7 mouse cellular contexts compared by ENCODE assay signal in genomic region chr11:117836306-117836705, GRCm38 (mm10). TPM values are rescaled to one million over a fixed set of nuclear protein-coding genes. Genes with fewer than 3 reads are reported as not detected.
A peak's percentile ranks its signal among the peaks of the same experiment; 100 is the strongest.
DNase-seq lines count a peak whose midpoint lies in the region; ATAC-seq and TF ChIP-seq lines count a peak whose summit lies in the region.

No protein-coding gene starts in this region.

- no peak overlapping the region for H3K4me3 ChIP-seq in embryonic facial prominence, embryonic 14.5 days (ENCODE audit: low read depth, low read length)
- no peak overlapping the region for H3K4me3 ChIP-seq in intestine, embryonic 16.5 days (ENCODE audit: low read length)
- H3K4me3 ChIP-seq in liver, embryonic 14.5 days (ENCODE audit: insufficient read depth in 1 of 2, low read depth in 2 of 2, low read length in 2 of 2), result no peak overlapping the region

- no peak for ATAC-seq in embryonic facial prominence, embryonic 14.5 days (ENCODE audit: low read depth)
- ATAC-seq in intestine, embryonic 16.5 days, result no peak
- ATAC-seq in liver, embryonic 14.5 days (ENCODE audit: insufficient read depth), result no peak

- H3K4me1 ChIP-seq in embryonic facial prominence, embryonic 14.5 days (ENCODE audit: control insufficient read depth, insufficient read depth, low read length), result no peaks in the 10 kb centered on the region
- H3K4me1 ChIP-seq in intestine, embryonic 16.5 days (ENCODE audit: control insufficient read depth, insufficient read depth, low read length), result peaks cover 30% of the 10 kb centered on the region
- H3K4me1 ChIP-seq in liver, embryonic 14.5 days (replicated peaks; ENCODE audit: control insufficient read depth in 2 of 2, insufficient read depth in 2 of 2, low read length in 1 of 2), result peaks cover 48 to 63% of the 10 kb centered on the region in 2 experiments

- no peaks in the 10 kb centered on the region for H3K9me3 ChIP-seq in embryonic facial prominence, embryonic 14.5 days (ENCODE audit: control insufficient read depth, low read length)
- H3K9me3 ChIP-seq in intestine, embryonic 16.5 days (ENCODE audit: control insufficient read depth, low read length), result no peaks in the 10 kb centered on the region
- no peaks in the 10 kb centered on the region for H3K9me3 ChIP-seq in liver, embryonic 14.5 days (ENCODE audit: control insufficient read depth, low read length)

- no peak overlapping the region for H3K27ac ChIP-seq in embryonic facial prominence, embryonic 14.5 days (replicated peaks; ENCODE audit: low read depth, low read length)
- no peak overlapping the region for H3K27ac ChIP-seq in intestine, embryonic 16.5 days (ENCODE audit: low read length)
- H3K27ac ChIP-seq in liver, embryonic 14.5 days, result no peak overlapping the region

- peak overlapping the region; percentile 20; the same call in 1 of the 2 replicates for H3K4me2 ChIP-seq in embryonic facial prominence, embryonic 14.5 days (ENCODE audit: low read depth, low read length)
- H3K4me2 ChIP-seq in intestine, embryonic 16.5 days (ENCODE audit: low read depth, low read length), result peak overlapping the region; percentile 23
- H3K4me2 ChIP-seq in liver, embryonic 14.5 days (ENCODE audit: low read depth), result peak overlapping the region; percentile 46

- 33% methylated on average over 13 of the region's 13 CpGs for WGBS in embryonic facial prominence, embryonic 14.5 days
- WGBS in intestine, embryonic 16.5 days, result 26% methylated on average over 13 of the region's 13 CpGs
- WGBS in liver, embryonic 14.5 days (ENCODE audit: insufficient replicate concordance), result 27% methylated on average over 13 of the region's 13 CpGs

- no peak for TF ChIP-seq CTCF in liver, embryonic 14.5 days (IDR thresholded peaks at IDR 0.05; ENCODE audit: low read depth)

- peak; percentile 58 to 67 for DNase-seq in lung, adult 18-20 months
- DNase-seq in lung, postnatal 25 days (ENCODE audit: low spot score), result no peak
- peak; percentile 68 for DNase-seq in embryonic facial prominence, embryonic 14.5 days (ENCODE audit: low spot score)
- peak; percentile 64 to 76 (median 70) for DNase-seq in liver, embryonic 14.5 days (ENCODE audit: low read depth in 3 of 3, low spot score in 3 of 3)
- peak; percentile 56 to 66 for DNase-seq in right cerebral cortex, postnatal 36 days (ENCODE audit: low spot score in 2 of 2)
- no peak for DNase-seq in adipocyte (ENCODE audit: low spot score)

- no peaks in the 10 kb centered on the region for H3K36me3 ChIP-seq in embryonic facial prominence, embryonic 14.5 days (ENCODE audit: control insufficient read depth, insufficient read depth, low read length)
- no peaks in the 10 kb centered on the region for H3K36me3 ChIP-seq in intestine, embryonic 16.5 days (ENCODE audit: control insufficient read depth, insufficient read depth, low read length)
- H3K36me3 ChIP-seq in liver, embryonic 14.5 days (replicated peaks; ENCODE audit: control insufficient read depth, insufficient read depth, low read depth), result no peaks in the 10 kb centered on the region

- no peak overlapping the region for H3K9ac ChIP-seq in embryonic facial prominence, embryonic 14.5 days (ENCODE audit: low read depth, low read length)
- H3K9ac ChIP-seq in intestine, embryonic 16.5 days (ENCODE audit: low read depth, low read length), result no peak overlapping the region
- H3K9ac ChIP-seq in liver, embryonic 14.5 days (replicated peaks), result 0 out of 2 replicates have a peak overlapping the region, but pooled peaks have one; percentile 5

- TF ChIP-seq EP300 in liver, embryonic 14.5 days (IDR thresholded peaks at IDR 0.05; ENCODE audit: low read depth), result no peak

- H3K27me3 ChIP-seq in embryonic facial prominence, embryonic 14.5 days (replicated peaks; ENCODE audit: control insufficient read depth, insufficient read depth, low read length), result no peaks in the 10 kb centered on the region
- H3K27me3 ChIP-seq in intestine, embryonic 16.5 days (replicated peaks; ENCODE audit: control insufficient read depth, insufficient read depth, low read length), result no peaks in the 10 kb centered on the region
- H3K27me3 ChIP-seq in liver, embryonic 14.5 days (ENCODE audit: control insufficient read depth, insufficient read depth, low read length), result no peaks in the 10 kb centered on the region

RNA-seq across cellular contexts. Expression of gene Tk1, which starts 10.4 kb away (rescaled TPM):
- polyA plus RNA-seq in embryonic facial prominence, embryonic 14.5 days (2014; fragmentation: Nextera tagmentation; extraction: Ambion mirVana), result 108 and 119 TPM in 2 replicates
- polyA plus RNA-seq in intestine, embryonic 16.5 days (2015; fragmentation: Nextera tagmentation; extraction: Ambion mirVana), result 119 and 147 TPM in 2 replicates
- polyA plus RNA-seq in liver, embryonic 14.5 days (2012; rRNA removed), result 122 and 136 TPM in 2 replicates
- 135 and 144 TPM in 2 replicates for polyA plus RNA-seq in liver, embryonic 14.5 days (2014; fragmentation: Nextera tagmentation; extraction: Ambion mirVana)

RNA-seq across cellular contexts. Expression of gene Afmid, which starts 10.6 kb away (rescaled TPM):
- 4.5 and 5.5 TPM in 2 replicates for polyA plus RNA-seq in embryonic facial prominence, embryonic 14.5 days (2014; fragmentation: Nextera tagmentation; extraction: Ambion mirVana)
- polyA plus RNA-seq in intestine, embryonic 16.5 days (2015; fragmentation: Nextera tagmentation; extraction: Ambion mirVana), result 9.6 and 10.7 TPM in 2 replicates
- 7.1 and 7.6 TPM in 2 replicates for polyA plus RNA-seq in liver, embryonic 14.5 days (2012; rRNA removed)
- 7.5 and 9.8 TPM in 2 replicates for polyA plus RNA-seq in liver, embryonic 14.5 days (2014; fragmentation: Nextera tagmentation; extraction: Ambion mirVana)

RNA-seq across cellular contexts. Expression of gene Birc5, which starts 12.7 kb away (rescaled TPM):
- polyA plus RNA-seq in embryonic facial prominence, embryonic 14.5 days (2014; fragmentation: Nextera tagmentation; extraction: Ambion mirVana), result 229 and 265 TPM in 2 replicates
- polyA plus RNA-seq in intestine, embryonic 16.5 days (2015; fragmentation: Nextera tagmentation; extraction: Ambion mirVana), result 259 and 306 TPM in 2 replicates
- 123 and 181 TPM in 2 replicates for polyA plus RNA-seq in liver, embryonic 14.5 days (2012; rRNA removed)
- 371 and 373 TPM in 2 replicates for polyA plus RNA-seq in liver, embryonic 14.5 days (2014; fragmentation: Nextera tagmentation; extraction: Ambion mirVana)

RNA-seq across cellular contexts. Expression of gene Tmem235, which starts 24.2 kb away (rescaled TPM):
- polyA plus RNA-seq in embryonic facial prominence, embryonic 14.5 days (2014; fragmentation: Nextera tagmentation; extraction: Ambion mirVana), result not detected in 2 replicates
- 0.07 TPM in 1 of 2 replicates, not detected in the other for polyA plus RNA-seq in intestine, embryonic 16.5 days (2015; fragmentation: Nextera tagmentation; extraction: Ambion mirVana)
- polyA plus RNA-seq in liver, embryonic 14.5 days (2012; rRNA removed), result 0.02 TPM in 1 of 2 replicates, not detected in the other
- polyA plus RNA-seq in liver, embryonic 14.5 days (2014; fragmentation: Nextera tagmentation; extraction: Ambion mirVana), result not detected in 2 replicates

RNA-seq across cellular contexts. Expression of gene Gm20708, which starts 26.8 kb away (rescaled TPM):
- 0.25 and 0.86 TPM in 2 replicates for polyA plus RNA-seq in embryonic facial prominence, embryonic 14.5 days (2014; fragmentation: Nextera tagmentation; extraction: Ambion mirVana)
- 0.20 and 0.29 TPM in 2 replicates for polyA plus RNA-seq in intestine, embryonic 16.5 days (2015; fragmentation: Nextera tagmentation; extraction: Ambion mirVana)
- 0.03 and 0.08 TPM in 2 replicates for polyA plus RNA-seq in liver, embryonic 14.5 days (2012; rRNA removed)
- 0.10 and 0.28 TPM in 2 replicates for polyA plus RNA-seq in liver, embryonic 14.5 days (2014; fragmentation: Nextera tagmentation; extraction: Ambion mirVana)

Comparison
In these comparisons a context has a peak if more than half of its experiments do, and no peak if none do; other contexts are left out.
1. DNase-seq: peak in lung, adult 18-20 months (2 of 2), embryonic facial prominence, embryonic 14.5 days (single experiment), liver, embryonic 14.5 days (3 of 3) and right cerebral cortex, postnatal 36 days (2 of 2); none in lung, postnatal 25 days (single experiment) and adipocyte (single experiment).
2. Peak in every context shown above with its lines, with median percentiles within 50 percentile points of each other: H3K4me2 ChIP-seq.